Mouse (Mus musculus) hindlimb bud, embryonic 11.5 days (tissue): ENCODE results near the gene Dlx2.

Experiments used
- DNase-seq: peaks from one replicate; pipeline ENCODE4 v3.0.0-alpha.2; 2012; ENCODE audit warnings: low read depth, low spot score; ENCODE audit errors: extremely low spot score

The Dlx2 gene

GRCm38 (mm10) chr2:71540611-71541417 is 5.7 kb downstream of the Dlx2 start:
- DNase-seq, result no peak

GRCm38 (mm10) chr2:71534242-71535052 is 12.1 kb downstream of the Dlx2 start:
- DNase-seq, result no peak

GRCm38 (mm10) chr2:71533094-71533493 is 13.5 kb downstream of the Dlx2 start:
- DNase-seq, result no peak

GRCm38 (mm10) chr2:71531990-71532970 is 14.3 kb downstream of the Dlx2 start:
- no peak for DNase-seq

- no peak for DNase-seq
These were observed 15.4 kb downstream of the Dlx2 start for GRCm38 (mm10) chr2:71531124-71531590.

GRCm38 (mm10) chr2:71530391-71531123 is 16.0 kb downstream of the Dlx2 start:
- no peak for DNase-seq

- DNase-seq, result no peak
These were observed 16.8 kb downstream of the Dlx2 start for GRCm38 (mm10) chr2:71529511-71530351.

DNA sequence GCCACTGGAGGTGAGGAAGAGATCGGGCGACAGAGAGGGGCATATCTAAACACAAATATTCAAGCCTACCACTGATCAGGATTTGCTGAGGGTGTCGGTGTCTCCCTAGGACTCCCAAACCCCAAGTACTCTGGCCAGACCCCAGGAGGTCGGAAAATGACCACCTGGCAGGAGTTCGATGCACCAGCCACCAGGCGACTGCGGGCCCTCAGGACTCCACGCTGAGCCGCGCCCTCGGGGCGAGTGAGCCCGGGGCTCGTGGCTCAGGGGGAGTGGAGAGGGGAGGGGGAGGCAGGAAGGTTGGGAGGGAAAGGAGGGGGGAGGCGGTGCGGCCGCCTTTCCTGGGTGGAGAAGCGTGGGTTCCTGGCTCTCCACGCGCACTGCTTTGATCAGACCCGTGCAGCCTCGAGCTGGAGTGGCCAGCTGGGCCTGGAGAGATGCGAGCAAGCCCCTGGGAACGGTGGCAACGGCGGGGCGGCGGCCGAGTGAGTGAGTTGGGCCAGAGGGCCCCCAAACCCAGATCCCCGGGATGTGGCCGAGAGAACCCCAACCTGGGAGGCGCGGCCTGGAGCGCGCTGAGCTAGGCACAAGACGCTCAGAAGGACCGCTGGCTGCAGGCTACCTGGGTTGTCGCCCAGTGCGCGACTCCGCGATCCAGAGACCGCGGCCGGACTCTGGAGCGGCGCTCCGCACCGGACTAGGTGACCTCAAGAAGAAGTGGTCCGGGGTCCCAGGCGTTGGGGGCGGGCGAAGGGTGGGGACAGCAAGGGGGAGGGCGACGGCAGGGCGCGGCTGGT is 17.6 kb downstream of the Dlx2 start:
- no peak for DNase-seq

DNA sequence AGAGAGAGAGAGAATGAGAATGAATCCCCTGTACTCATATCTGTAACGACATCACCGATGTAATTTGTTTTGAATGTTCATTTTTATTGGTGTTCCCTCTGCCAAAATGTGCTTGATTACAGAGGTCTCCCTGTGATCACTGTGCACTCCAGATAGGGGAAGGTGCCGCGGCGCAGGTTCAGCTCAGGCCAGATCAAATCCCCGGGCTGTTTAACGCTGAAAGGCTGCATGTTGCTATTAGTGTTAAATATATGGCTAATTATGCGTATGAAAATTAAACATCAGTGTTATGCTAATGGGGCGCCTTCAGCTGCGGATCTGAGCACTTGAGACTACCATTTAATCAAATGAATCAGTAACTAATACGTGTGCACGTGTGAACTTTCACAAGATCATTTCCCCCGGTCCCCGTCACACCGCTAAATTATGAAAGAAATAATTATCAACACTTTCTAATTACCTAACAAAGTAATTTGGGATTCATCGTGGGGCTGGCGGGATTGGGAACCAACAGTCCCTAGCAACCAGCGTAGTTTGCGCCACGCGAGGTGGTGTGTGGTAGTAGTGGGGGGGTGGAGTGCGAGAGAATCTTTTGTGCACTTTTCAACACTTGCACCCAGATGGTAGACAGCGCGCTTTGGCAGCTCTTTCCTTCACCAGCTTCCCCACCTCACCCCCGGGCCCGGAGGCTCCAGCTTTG is 18.4 kb downstream of the Dlx2 start, which contains the start of gene Dlx1:
Gene Dlx1, plus strand, starts transcription at position 100 of the 700 bp plus-strand sequence.
- DNase-seq, result no peak

GRCm38 (mm10) chr2:71527323-71528013 is 19.1 kb downstream of the Dlx2 start:
- DNase-seq, result no peak

- no peak for DNase-seq
These were observed 19.8 kb downstream of the Dlx2 start for GRCm38 (mm10) chr2:71526595-71527322.

DNA sequence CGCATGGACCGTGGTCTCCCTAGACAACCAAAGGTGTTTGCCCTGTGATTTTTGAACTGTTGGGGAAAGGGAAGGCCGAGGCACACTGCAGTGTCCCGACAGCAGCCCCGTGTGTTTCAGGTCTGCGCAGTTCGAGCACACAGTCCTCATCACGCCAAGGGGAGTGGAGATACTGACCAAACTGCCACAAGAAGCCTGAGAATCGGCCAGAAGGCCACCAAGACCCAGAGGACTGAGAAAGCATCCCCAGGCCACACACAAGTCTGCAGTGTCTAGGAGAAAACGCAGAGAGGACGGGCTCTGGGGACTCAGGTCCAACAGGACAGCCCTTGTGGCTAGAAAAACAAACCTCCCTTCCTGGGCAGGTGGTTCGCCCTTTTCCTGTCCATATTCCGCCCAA is 21.8 kb downstream of the Dlx2 start:
- DNase-seq, result no peak

DNA sequence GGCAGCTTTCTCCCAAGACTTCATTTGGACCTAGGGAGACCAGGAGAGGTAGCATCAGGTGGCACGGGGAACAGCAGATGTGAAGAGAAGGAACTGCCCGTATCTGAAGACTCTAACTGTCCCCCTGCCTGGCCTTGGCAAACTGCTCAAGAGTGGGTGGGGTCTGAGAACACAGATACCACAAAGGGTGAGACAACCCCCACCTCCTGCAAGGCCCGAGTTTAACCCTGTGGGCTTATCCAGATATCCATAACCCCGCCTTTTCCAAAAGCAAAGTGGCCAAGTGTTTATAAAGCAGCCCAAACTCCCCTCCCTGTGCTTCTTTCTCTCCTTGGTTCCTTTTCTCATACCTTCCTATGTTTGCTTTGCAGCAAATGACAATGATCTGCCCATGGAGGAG is 23.1 kb downstream of the Dlx2 start:
- DNase-seq, result no peak

GRCm38 (mm10) chr2:71522871-71523270 is 23.7 kb downstream of the Dlx2 start:
- DNase-seq, result no peak

DNA sequence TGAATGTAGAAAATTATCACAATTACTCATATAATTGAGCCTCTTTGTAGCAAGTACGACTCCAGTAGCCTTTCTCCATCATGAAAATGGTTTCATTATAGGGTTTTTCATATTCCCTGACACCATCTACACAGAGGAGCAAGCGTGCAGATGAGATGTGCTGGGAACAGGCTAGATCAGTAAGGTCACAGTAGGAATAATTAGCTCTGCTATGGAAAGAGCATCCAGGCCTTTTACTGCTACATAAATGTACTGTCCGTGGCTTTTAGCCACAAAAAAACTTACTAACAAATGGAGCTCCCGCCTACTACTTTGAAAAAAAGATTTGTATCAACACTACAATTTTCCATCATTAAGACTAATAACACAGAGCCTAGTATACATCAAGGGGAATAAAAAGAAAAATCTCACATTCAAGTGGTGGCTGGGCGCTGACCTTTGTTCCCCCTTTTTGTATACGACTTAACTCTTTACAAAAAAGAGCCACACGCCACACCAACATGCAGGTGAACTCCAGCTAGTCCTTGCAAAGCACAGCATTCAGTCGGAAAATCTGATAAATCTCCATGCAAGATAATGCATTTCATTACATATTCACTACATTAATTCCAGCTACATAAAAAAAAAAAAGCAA is 29.0 kb downstream of the Dlx2 start:
- DNase-seq, result no peak

DNA sequence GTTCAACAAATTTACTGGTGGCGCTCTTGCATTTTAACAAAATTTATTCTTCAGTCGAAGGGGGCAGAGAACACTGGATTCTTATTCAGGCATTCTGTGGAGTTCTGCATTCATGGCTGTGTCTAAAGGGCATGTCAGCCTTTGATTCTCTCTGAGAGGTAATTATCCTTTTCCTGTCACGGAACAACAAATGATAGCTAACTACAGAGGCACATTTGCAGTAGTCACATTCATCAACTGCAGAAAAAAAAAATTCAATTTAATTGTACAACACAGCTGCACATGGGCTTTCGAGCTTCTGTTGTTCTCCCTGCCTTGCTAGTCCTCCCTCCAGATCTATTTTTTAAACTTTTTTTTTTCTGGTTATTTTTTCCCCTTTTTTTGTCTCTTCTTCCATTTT is 29.6 kb downstream of the Dlx2 start:
- DNase-seq, result no peak
